Mouse (Mus musculus) right cerebral cortex, adult 18-20 months (tissue): ENCODE data around the gene Ammecr1.

Source experiments
- DNase-seq: peaks from one replicate; pipeline ENCODE4 v3.0.0; 2022; ENCODE audit warnings: mixed read lengths

Gene Ammecr1

DNA sequence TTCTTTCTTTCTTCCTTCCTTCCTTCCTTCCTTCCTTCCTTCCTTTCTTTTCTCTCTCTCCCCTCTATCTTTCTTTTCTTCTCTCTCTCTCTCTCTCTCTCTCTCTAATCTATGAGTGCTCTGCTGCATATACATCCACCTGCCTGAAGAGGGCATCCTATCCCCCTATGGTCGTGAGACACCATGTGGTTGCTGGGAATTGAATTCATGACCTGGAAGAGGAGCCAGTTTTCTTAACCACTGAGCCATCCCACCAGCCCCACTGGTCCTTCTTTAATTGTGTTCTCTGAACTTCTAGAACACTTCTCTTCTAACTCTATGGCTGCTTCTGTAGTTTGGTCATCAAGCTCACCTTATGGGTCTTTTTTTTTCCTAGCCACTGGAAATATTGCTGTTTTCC, 138.9 kb downstream of the Ammecr1 start:
- DNase-seq = no peak

DNA sequence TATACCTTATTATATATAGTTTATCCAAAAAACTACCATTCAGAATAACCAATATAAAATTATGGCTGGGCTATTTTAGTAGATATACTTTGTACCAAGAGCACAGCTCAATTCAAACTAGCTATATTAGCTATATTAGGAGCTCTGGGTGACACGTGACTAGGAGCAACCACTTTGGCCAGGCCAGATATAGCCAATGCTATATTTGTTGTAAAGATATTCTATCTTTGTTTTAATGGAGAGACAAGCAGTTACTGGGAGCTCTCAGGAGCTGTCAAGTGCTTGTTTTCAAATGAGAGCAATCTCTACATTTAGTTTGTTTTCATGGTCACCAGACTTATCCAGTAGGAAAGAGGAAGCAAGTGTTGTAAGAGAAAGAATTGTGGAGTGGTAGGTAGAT, 141.2 kb downstream of the Ammecr1 start:
- DNase-seq = no peak

DNA sequence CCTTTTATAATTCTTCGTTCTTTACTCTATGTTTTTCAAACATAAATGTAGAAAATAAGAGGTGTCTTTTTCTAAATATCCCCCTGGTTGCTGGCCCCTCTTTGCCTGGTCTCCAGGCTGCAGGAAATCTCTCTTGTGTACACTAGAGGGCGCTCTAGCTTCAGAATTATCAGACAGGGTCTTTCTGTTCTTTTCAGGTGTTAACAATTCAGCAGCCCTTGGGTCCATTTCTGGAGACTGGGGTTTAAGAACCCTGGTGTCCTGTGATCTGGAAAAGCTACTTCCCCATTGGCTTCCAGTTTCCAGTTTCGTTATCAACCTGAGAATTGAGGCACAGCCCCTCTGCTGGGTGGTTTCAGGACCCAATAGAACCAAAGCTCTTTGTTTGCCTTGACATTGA, 144.7 kb downstream of the Ammecr1 start:
- DNase-seq = no peak

DNA sequence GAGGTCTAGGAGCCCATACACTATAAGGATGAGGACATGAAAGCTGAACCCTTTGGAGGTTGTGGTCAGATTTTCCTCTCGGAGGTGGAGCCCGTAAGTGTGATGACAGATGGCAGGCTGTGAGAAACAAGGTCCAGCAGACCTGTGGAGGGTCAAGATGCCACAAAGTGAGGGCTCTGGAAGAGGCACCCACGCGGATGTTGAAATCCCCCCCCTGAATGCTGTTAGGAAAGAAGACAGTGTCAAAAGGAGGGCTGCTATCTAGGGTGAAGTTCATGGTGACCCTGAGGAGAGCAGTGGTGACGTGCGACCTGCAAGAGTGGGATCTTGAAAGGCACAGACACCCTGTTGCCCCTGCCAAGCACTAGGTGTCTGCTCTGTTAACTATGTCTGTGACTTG, 145.3 kb downstream of the Ammecr1 start:
- no peak for DNase-seq

DNA sequence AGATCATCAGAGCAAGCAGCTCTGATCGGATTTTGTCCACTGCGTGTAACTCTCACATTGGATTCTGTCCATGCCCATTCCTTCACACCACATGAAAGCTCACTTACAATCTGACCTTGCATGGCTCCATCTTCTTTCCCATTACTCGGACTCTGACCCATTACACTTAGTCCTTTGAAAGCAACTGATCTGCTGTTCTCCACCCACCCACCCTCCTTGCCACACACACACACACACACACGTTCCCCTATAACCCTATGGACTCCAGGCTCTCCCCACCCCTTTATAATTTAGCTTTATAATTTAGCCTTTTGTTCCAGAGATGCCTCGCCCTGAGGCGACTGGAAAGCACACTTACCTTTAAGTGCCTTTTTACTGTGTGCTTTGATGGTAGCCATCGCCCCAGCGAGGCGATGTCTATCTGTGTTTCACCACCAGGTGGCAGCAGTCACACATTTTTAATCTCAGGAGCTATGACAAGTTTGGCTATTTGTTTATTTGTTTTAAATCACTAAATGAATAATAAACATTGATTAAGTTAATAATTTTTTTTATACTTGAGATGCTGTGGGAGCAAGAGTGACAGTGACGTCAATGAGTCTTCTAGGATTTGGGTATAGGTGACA, 148.4 kb downstream of the Ammecr1 start:
- peak; percentile 10 for DNase-seq

DNA sequence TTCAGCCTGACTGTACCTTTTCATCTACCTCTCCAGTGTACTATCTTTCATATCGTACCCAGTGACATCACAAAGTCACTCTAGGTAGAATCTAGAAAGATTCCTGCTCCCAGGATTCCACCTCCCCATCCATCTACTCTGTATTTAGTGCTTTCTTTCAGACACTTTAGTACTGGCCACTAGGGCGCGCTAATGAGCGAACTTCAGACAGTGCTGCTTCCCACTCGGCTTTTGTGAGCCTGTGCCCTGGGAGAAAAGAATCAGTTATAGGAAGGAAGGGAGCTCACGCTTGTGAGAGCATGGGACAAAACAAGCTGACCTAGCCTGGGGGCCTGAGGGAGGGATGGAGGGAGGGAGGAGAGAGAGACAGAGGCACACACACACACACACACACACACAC, 153.4 kb downstream of the Ammecr1 start:
- peak; percentile 49 for DNase-seq

DNA sequence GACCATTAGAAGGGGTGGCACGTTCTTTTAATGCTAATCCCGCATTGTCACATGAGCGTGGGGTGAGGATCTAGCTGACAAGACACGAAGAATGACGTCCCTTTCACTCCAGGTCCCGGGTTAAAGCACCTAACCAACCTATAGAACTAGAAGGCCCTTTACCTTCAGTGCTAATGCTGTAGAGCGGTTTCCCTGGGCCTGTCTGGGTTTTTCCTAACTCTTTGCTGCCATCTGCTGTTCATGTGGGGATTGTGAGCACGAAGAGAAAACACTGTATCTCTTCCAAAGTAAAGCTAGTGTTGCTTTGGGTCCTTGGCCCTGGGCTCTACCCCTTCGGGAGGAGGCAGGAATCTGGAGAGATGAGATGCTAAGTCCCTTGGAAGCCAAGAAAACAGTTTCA, 158.1 kb downstream of the Ammecr1 start:
- DNase-seq = peak; percentile 37

DNA sequence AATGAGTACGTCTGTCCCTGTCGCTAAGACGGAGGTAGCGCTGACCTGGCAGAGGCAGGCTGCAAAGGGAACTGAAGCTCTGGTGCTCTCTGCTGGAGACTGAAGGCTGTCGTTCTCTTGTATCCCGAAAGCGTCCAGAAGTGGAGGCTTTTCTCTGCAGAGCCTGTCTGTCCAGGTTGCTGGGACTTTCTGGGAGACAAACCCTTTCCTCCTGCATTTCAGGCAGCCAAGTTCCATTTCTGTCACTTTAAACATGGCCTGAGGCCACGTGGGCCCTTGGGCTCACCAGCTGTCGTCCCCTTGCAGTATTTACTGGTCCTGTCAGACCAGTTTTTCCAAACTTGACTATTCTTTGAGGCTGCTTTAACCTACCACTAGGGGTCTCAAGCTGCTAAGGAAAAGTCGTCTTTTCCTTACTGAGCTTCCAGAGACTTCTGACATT, 159.9 kb downstream of the Ammecr1 start:
- peak; percentile 23 for DNase-seq

DNA sequence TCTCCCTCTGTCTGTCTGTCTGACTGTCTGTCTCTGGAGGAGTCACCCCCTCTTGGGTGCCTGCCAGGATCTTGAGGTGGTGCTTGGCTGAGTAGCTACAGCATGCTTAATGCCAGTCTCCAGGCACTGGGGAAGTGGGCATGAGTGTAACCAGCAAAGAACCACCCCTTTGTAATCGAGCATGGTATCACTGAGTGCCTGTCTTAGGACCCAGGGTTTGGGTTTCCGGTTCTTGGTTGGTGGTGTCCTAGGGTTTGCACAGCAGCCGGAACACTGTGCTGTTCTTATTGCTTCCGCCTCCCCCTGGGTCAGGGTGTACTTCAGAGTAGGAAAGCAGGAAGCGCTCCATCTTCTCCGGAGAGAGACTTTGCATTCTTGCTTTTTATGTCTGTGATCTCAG, 160.4 kb downstream of the Ammecr1 start:
- peak; percentile 5 for DNase-seq

DNA sequence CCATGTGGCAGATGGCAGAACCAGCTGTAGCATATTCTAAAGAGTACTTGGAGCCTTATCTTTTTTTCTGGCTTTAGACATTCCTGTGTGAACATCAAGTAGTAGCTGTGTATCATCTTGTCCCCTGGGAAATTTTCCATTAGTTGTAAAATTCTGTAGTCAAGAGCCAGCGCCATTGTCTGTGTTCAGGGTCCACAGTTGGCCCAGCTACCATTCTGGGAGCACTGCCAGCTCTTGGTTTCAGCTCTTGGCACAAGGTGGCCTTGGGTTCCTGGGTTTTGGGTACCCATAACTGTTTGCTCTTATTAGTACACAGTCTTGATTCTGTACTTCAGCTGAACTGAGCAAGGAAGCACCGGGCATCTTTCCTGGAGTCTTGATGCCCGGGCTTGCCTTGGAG, 161.9 kb downstream of the Ammecr1 start:
- DNase-seq = peak; percentile 8
